ENCODE assay signal across 18 mouse cellular contexts in the genomic region with DNA sequence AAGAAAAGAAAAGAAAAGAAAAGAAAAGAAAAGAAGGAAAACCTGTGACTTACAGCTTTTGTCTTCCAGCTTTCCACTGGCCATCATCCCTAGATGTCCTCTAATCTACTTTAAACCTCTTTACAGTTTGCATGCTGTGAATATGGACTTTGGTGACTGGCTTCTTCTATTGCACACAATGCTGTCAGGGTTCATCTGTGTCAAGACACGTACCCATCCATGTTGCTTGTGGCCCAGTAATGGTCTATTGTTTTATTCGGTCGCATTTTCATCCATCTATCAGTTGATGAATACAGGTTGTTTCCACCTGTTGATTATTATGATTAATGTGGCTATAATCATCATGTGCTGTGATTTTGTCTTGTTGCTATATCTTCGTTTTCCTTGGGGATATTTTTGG.
"Had no signal": no experiment of that assay in that cellular context is flagged by ENCODE, and none has a peak within 500 bp of the region (broad histone marks: within the 10 kb centered on the region; RNA-seq: fewer than 3 reads in every experiment).

No protein-coding gene starts in this region.

- DNase-seq: cerebellum, adult 2 months; cerebellum, adult 8-10 months; cerebellum, adult 9-10 months; cerebellum, adult 9-11 months; cerebellum, postnatal 10 days; cerebellum, postnatal 14 days; cerebellum, postnatal 25 days; cerebellum, postnatal 36 days; embryo, embryonic 11 days; forebrain, postnatal 0 days; gastrocnemius, adult 2 months; gastrocnemius, postnatal 10 days; gastrocnemius, postnatal 14 days; gastrocnemius, postnatal 25 days; gastrocnemius, postnatal 36 days; heart, adult 11 months; heart, adult 18-20 months; heart, adult 2 months had no signal
